Mouse (Mus musculus) stomach, embryonic 16.5 days (tissue): ENCODE data around the gene Tpo. TPM values are rescaled to one million over a fixed set of nuclear protein-coding genes. Genes with fewer than 3 reads are reported as not detected.

ENCODE experiments used
- ATAC-seq: fragments of 200-750 bp; cut with Nextera tagmentation; 2 replicates; pipeline ENCODE4 v1.8.0; 2017; ENCODE audit warnings: moderate number of reproducible peaks, moderate TSS enrichment; ENCODE audit not compliant: insufficient read depth, low FRiP score
- H3K27ac ChIP-seq: fragments of 300-500 bp; sonication (generic); 2 replicates; pipeline ENCODE4 v1.5.1; 2014; ENCODE audit warnings: low read length
- H3K27me3 ChIP-seq: fragments of 300-500 bp; sonication (generic); 2 replicates; pipeline ENCODE4 v1.6.1; 2014; ENCODE audit warnings: low read length, control low read depth, mixed read lengths; ENCODE audit not compliant: control insufficient read depth, insufficient read depth
- H3K36me3 ChIP-seq: fragments of 300-500 bp; sonication (generic); 2 replicates; pipeline ENCODE4 v1.6.1; 2014; ENCODE audit warnings: low read length; ENCODE audit not compliant: control insufficient read depth, insufficient read depth
- H3K4me1 ChIP-seq: fragments of 300-500 bp; sonication (generic); 2 replicates; pipeline ENCODE4 v1.6.1; 2014; ENCODE audit warnings: low read length, control low read depth, mixed read lengths; ENCODE audit not compliant: control insufficient read depth, insufficient read depth
- H3K4me2 ChIP-seq: fragments of 300-500 bp; sonication (generic); 2 replicates; pipeline ENCODE4 v1.6.1; 2014; ENCODE audit warnings: low read depth, low read length, mixed read lengths
- H3K4me3 ChIP-seq: fragments of 300-500 bp; sonication (generic); replicated peaks from 2 replicates; pipeline ENCODE4 v1.5.1; 2014; ENCODE audit warnings: mild to moderate bottlenecking, low read length
- H3K9ac ChIP-seq: fragments of 300-500 bp; sonication (generic); 2 replicates; pipeline ENCODE4 v1.6.1; 2014; ENCODE audit warnings: low read length
- H3K9me3 ChIP-seq: fragments of 300-500 bp; sonication (generic); replicated peaks from 2 replicates; pipeline ENCODE4 v1.6.1; 2016; ENCODE audit warnings: low read length, control low read depth; ENCODE audit not compliant: control insufficient read depth
- WGBS: fragments of 180-500 bp; shearing (Covaris S2); extraction: QIAGEN DNeasy Blood & Tissue Kit; methylation state at CpG from one replicate; pipeline ENCODE4 v1.1.7; 2014; 5-methylcytosine and 5-hydroxymethylcytosine counted together
- polyA plus RNA-seq: library from polyadenylated mRNA; unstranded; fragments of >200 nt; fragmentation: Nextera tagmentation; extraction: Ambion mirVana; gene quantifications from 2 replicates; pipeline ENCODE4 v1.2.1, GENCODE M21; 2015

The Tpo gene
- polyA plus RNA-seq, 1 experiment from 2014 or later, result not detected

- H3K27ac ChIP-seq, result no peak overlapping the region
- WGBS, result 30% methylated on average over 1 of the region's 1 CpGs
- H3K27me3 ChIP-seq, result no peaks in the 10 kb centered on the region
- H3K4me1 ChIP-seq, result 0 out of 2 replicates have a peak, but pooled peaks cover 3% of the 10 kb centered on the region
- no peak for ATAC-seq
- H3K4me3 ChIP-seq, result no peak overlapping the region
- H3K9me3 ChIP-seq, result no peaks in the 10 kb centered on the region
- no peak overlapping the region for H3K9ac ChIP-seq
- no peak overlapping the region for H3K4me2 ChIP-seq
- no peaks in the 10 kb centered on the region for H3K36me3 ChIP-seq
These were observed 97.0 kb downstream of the Tpo start for GRCm38 (mm10) chr12:30035406-30035805.

- WGBS, result 74% methylated on average over 5 of the region's 5 CpGs
- H3K27ac ChIP-seq, result no peak overlapping the region
- 0 out of 2 replicates have a peak, but pooled peaks cover 3% of the 10 kb centered on the region for H3K4me1 ChIP-seq
- no peaks in the 10 kb centered on the region for H3K9me3 ChIP-seq
- no peak for ATAC-seq
- H3K4me2 ChIP-seq, result no peak overlapping the region
- H3K9ac ChIP-seq, result no peak overlapping the region
- H3K36me3 ChIP-seq, result no peaks in the 10 kb centered on the region
- H3K27me3 ChIP-seq, result no peaks in the 10 kb centered on the region
- H3K4me3 ChIP-seq, result no peak overlapping the region
These were observed 97.7 kb downstream of the Tpo start for GRCm38 (mm10) chr12:30034681-30035080.

GRCm38 (mm10) chr12:30030571-30030970 is 101.9 kb downstream of the Tpo start:
- H3K9me3 ChIP-seq, result no peaks in the 10 kb centered on the region
- no peak for ATAC-seq

GRCm38 (mm10) chr12:30029111-30029510 is 103.3 kb downstream of the Tpo start:
- H3K27me3 ChIP-seq, result no peaks in the 10 kb centered on the region
- 80% methylated on average over 1 of the region's 1 CpGs for WGBS
- H3K4me3 ChIP-seq, result no peak overlapping the region
- H3K4me1 ChIP-seq, result no peaks in the 10 kb centered on the region
- H3K27ac ChIP-seq, result no peak overlapping the region
- ATAC-seq, result no peak
- H3K9ac ChIP-seq, result no peak overlapping the region
- H3K36me3 ChIP-seq, result no peaks in the 10 kb centered on the region
- no peak overlapping the region for H3K4me2 ChIP-seq
- no peaks in the 10 kb centered on the region for H3K9me3 ChIP-seq

More at GRCm38 (mm10) chr12:30030571-30030970, 101.9 kb downstream of the Tpo start:
- Histone ChIP-seq H3K9ac (no peak overlapping the region), H3K4me2 (no peak overlapping the region), H3K4me1 (no peaks in the 10 kb centered on the region), H3K27ac (no peak overlapping the region), H3K4me3 (no peak overlapping the region), H3K36me3 (no peaks in the 10 kb centered on the region), H3K27me3 (no peaks in the 10 kb centered on the region)
- WGBS, result 50% methylated on average over 5 of the region's 5 CpGs

- Histone ChIP-seq H3K27me3 (no peaks in the 10 kb centered on the region), H3K4me2 (no peak overlapping the region), H3K36me3 (no peaks in the 10 kb centered on the region), H3K27ac (no peak overlapping the region), H3K9ac (no peak overlapping the region), H3K4me3 (no peak overlapping the region), H3K4me1 (no peaks in the 10 kb centered on the region), H3K9me3 (no peaks in the 10 kb centered on the region)
- WGBS, result 66% methylated on average over 3 of the region's 3 CpGs
- ATAC-seq, result no peak
These were observed 104.6 kb downstream of the Tpo start for GRCm38 (mm10) chr12:30027721-30028340.

- Histone ChIP-seq H3K9me3 (no peaks in the 10 kb centered on the region), H3K36me3 (no peaks in the 10 kb centered on the region), H3K9ac (no peak overlapping the region), H3K27ac (no peak overlapping the region), H3K4me1 (no peaks in the 10 kb centered on the region), H3K4me3 (no peak overlapping the region), H3K4me2 (no peak overlapping the region), H3K27me3 (no peaks in the 10 kb centered on the region)
- WGBS, result 51% methylated on average over 2 of the region's 2 CpGs
- ATAC-seq, result no peak
These were observed 108.1 kb downstream of the Tpo start for GRCm38 (mm10) chr12:30024264-30024825.

- WGBS, result 39% methylated on average over 3 of the region's 3 CpGs
- H3K4me2 ChIP-seq, result no peak overlapping the region
- H3K27ac ChIP-seq, result no peak overlapping the region
- no peak for ATAC-seq
- no peak overlapping the region for H3K9ac ChIP-seq
- H3K9me3 ChIP-seq, result no peaks in the 10 kb centered on the region
- no peaks in the 10 kb centered on the region for H3K27me3 ChIP-seq
- H3K4me3 ChIP-seq, result no peak overlapping the region
- H3K36me3 ChIP-seq, result no peaks in the 10 kb centered on the region
- no peaks in the 10 kb centered on the region for H3K4me1 ChIP-seq
These were observed 108.9 kb downstream of the Tpo start for GRCm38 (mm10) chr12:30023491-30023890.

GRCm38 (mm10) chr12:30020447-30020846 is 112.0 kb downstream of the Tpo start:
- Histone ChIP-seq H3K9me3 (no peaks in the 10 kb centered on the region), H3K4me1 (no peaks in the 10 kb centered on the region), H3K4me3 (no peak overlapping the region), H3K36me3 (0 out of 2 replicates have a peak, but pooled peaks cover 3% of the 10 kb centered on the region), H3K4me2 (no peak overlapping the region), H3K27me3 (no peaks in the 10 kb centered on the region), H3K27ac (no peak overlapping the region), H3K9ac (no peak overlapping the region)
- ATAC-seq, result no peak

- H3K27ac ChIP-seq, result no peak overlapping the region
- H3K9ac ChIP-seq, result no peak overlapping the region
- no peak overlapping the region for H3K4me2 ChIP-seq
- H3K9me3 ChIP-seq, result no peaks in the 10 kb centered on the region
- H3K4me3 ChIP-seq, result no peak overlapping the region
- WGBS, result 83% methylated on average over 3 of the region's 3 CpGs
- no peak for ATAC-seq
- peaks cover 7% of the 10 kb centered on the region for H3K36me3 ChIP-seq
- no peaks in the 10 kb centered on the region for H3K27me3 ChIP-seq
- H3K4me1 ChIP-seq, result no peaks in the 10 kb centered on the region
These were observed 115.3 kb downstream of the Tpo start for GRCm38 (mm10) chr12:30017131-30017530.
